Mouse (Mus musculus): ENCODE data around the gene Doc2b. TPM values are rescaled to one million over a fixed set of nuclear protein-coding genes. Genes with fewer than 3 reads are reported as not detected.

Gene Doc2b
- polyA plus RNA-seq, 1 experiment: 0.24 TPM

GRCm38 (mm10) chr11:75775919-75776318 lies 19.9 kb downstream of the Doc2b start:
- 88% methylated on average over 1 of the region's 1 CpGs for WGBS
- H3K4me1 ChIP-seq (replicated peaks; ENCODE audit: control insufficient read depth, insufficient read depth, low read length): no peaks in the 10 kb centered on the region

GRCm38 (mm10) chr11:75772562-75772961 lies 23.3 kb downstream of the Doc2b start:
- Histone ChIP-seq H3K27me3 (ENCODE audit: control insufficient read depth, insufficient read depth, low read length) (no peaks in the 10 kb centered on the region), H3K36me3 (ENCODE audit: control insufficient read depth, insufficient read depth, low read length) (no peaks in the 10 kb centered on the region), H3K4me3 (ENCODE audit: control insufficient read depth, insufficient read depth, low read length) (no peak overlapping the region), H3K27ac (ENCODE audit: control insufficient read depth, insufficient read depth, low read length) (no peak overlapping the region), H3K4me1 (replicated peaks; ENCODE audit: control insufficient read depth, insufficient read depth, low read length) (no peaks in the 10 kb centered on the region; the same call in 1 of the 2 replicates)
- DNase-seq: no peak
- WGBS: 92% methylated on average over 5 of the region's 5 CpGs
- TF ChIP-seq CTCF (IDR thresholded peaks at IDR 0.05; ENCODE audit: borderline replicate concordance, control insufficient read depth, extremely low read depth, insufficient read depth, low read length, poor library complexity) (no peak), POLR2A (IDR thresholded peaks at IDR 0.05; ENCODE audit: control insufficient read depth, extremely low read depth, insufficient read depth, low read length, poor library complexity) (no peak)

More at GRCm38 (mm10) chr11:75775919-75776318, 19.9 kb downstream of the Doc2b start:
- Histone ChIP-seq H3K4me3 (ENCODE audit: control insufficient read depth, insufficient read depth, low read length) (no peak overlapping the region), H3K27ac (ENCODE audit: control insufficient read depth, insufficient read depth, low read length) (no peak overlapping the region), H3K27me3 (ENCODE audit: control insufficient read depth, insufficient read depth, low read length) (no peaks in the 10 kb centered on the region), H3K36me3 (ENCODE audit: control insufficient read depth, insufficient read depth, low read length) (no peaks in the 10 kb centered on the region)
- no peak for DNase-seq
- TF ChIP-seq POLR2A (IDR thresholded peaks at IDR 0.05; ENCODE audit: control insufficient read depth, extremely low read depth, insufficient read depth, low read length, poor library complexity) (no peak), CTCF (IDR thresholded peaks at IDR 0.05; ENCODE audit: borderline replicate concordance, control insufficient read depth, extremely low read depth, insufficient read depth, low read length, poor library complexity) (no peak)

GRCm38 (mm10) chr11:75769206-75769605 lies 26.6 kb downstream of the Doc2b start:
- H3K36me3 ChIP-seq (ENCODE audit: control insufficient read depth, insufficient read depth, low read length): peaks cover 28% of the 10 kb centered on the region
- H3K27me3 ChIP-seq (ENCODE audit: control insufficient read depth, insufficient read depth, low read length): no peaks in the 10 kb centered on the region
- TF ChIP-seq CTCF (IDR thresholded peaks at IDR 0.05; ENCODE audit: borderline replicate concordance, control insufficient read depth, extremely low read depth, insufficient read depth, low read length, poor library complexity) (peak; percentile 46; the same call in 1 of the 2 replicates), POLR2A (IDR thresholded peaks at IDR 0.05; ENCODE audit: control insufficient read depth, extremely low read depth, insufficient read depth, low read length, poor library complexity) (no peak)
- peak; percentile 82 for DNase-seq
- H3K27ac ChIP-seq (ENCODE audit: control insufficient read depth, insufficient read depth, low read length): no peak overlapping the region
- 1% methylated on average over 23 of the region's 23 CpGs for WGBS
- no peaks in the 10 kb centered on the region; the same call in 1 of the 2 replicates for H3K4me1 ChIP-seq (replicated peaks; ENCODE audit: control insufficient read depth, insufficient read depth, low read length)
- H3K4me3 ChIP-seq (ENCODE audit: control insufficient read depth, insufficient read depth, low read length): no peak overlapping the region

- peaks cover 33% of the 10 kb centered on the region for H3K36me3 ChIP-seq (ENCODE audit: control insufficient read depth, insufficient read depth, low read length)
- no peak overlapping the region for H3K4me3 ChIP-seq (ENCODE audit: control insufficient read depth, insufficient read depth, low read length)
- no peak for DNase-seq
- no peak for TF ChIP-seq CTCF (IDR thresholded peaks at IDR 0.05; ENCODE audit: borderline replicate concordance, control insufficient read depth, extremely low read depth, insufficient read depth, low read length, poor library complexity)
- TF ChIP-seq POLR2A (IDR thresholded peaks at IDR 0.05; ENCODE audit: control insufficient read depth, extremely low read depth, insufficient read depth, low read length, poor library complexity): no peak
- no peaks in the 10 kb centered on the region; the same call in 1 of the 2 replicates for H3K4me1 ChIP-seq (replicated peaks; ENCODE audit: control insufficient read depth, insufficient read depth, low read length)
- no peaks in the 10 kb centered on the region for H3K27me3 ChIP-seq (ENCODE audit: control insufficient read depth, insufficient read depth, low read length)
- H3K27ac ChIP-seq (ENCODE audit: control insufficient read depth, insufficient read depth, low read length): no peak overlapping the region
- 86% methylated on average over 6 of the region's 6 CpGs for WGBS
Observed at GRCm38 (mm10) chr11:75768091-75768989, 27.5 kb downstream of the Doc2b start.

- WGBS: 92% methylated on average over 2 of the region's 2 CpGs
- no peak for TF ChIP-seq POLR2A (IDR thresholded peaks at IDR 0.05; ENCODE audit: control insufficient read depth, extremely low read depth, insufficient read depth, low read length, poor library complexity)
- TF ChIP-seq CTCF (IDR thresholded peaks at IDR 0.05; ENCODE audit: borderline replicate concordance, control insufficient read depth, extremely low read depth, insufficient read depth, low read length, poor library complexity): no peak
Observed at GRCm38 (mm10) chr11:75767014-75767413, 28.8 kb downstream of the Doc2b start.

GRCm38 (mm10) chr11:75765161-75765560 lies 30.7 kb downstream of the Doc2b start:
- H3K36me3 ChIP-seq (ENCODE audit: control insufficient read depth, insufficient read depth, low read length): peaks cover 49% of the 10 kb centered on the region

More at GRCm38 (mm10) chr11:75767014-75767413, 28.8 kb downstream of the Doc2b start:
- Histone ChIP-seq H3K27ac (ENCODE audit: control insufficient read depth, insufficient read depth, low read length) (no peak overlapping the region), H3K36me3 (ENCODE audit: control insufficient read depth, insufficient read depth, low read length) (peaks cover 33% of the 10 kb centered on the region), H3K4me3 (ENCODE audit: control insufficient read depth, insufficient read depth, low read length) (no peak overlapping the region), H3K27me3 (ENCODE audit: control insufficient read depth, insufficient read depth, low read length) (no peaks in the 10 kb centered on the region), H3K4me1 (replicated peaks; ENCODE audit: control insufficient read depth, insufficient read depth, low read length) (no peaks in the 10 kb centered on the region; the same call in 1 of the 2 replicates)
- DNase-seq: no peak

More at GRCm38 (mm10) chr11:75765161-75765560, 30.7 kb downstream of the Doc2b start:
- WGBS: 93% methylated on average over 8 of the region's 8 CpGs
- Histone ChIP-seq H3K4me3 (ENCODE audit: control insufficient read depth, insufficient read depth, low read length) (no peak overlapping the region), H3K4me1 (replicated peaks; ENCODE audit: control insufficient read depth, insufficient read depth, low read length) (no peaks in the 10 kb centered on the region; the same call in 1 of the 2 replicates), H3K27ac (ENCODE audit: control insufficient read depth, insufficient read depth, low read length) (no peak overlapping the region), H3K27me3 (ENCODE audit: control insufficient read depth, insufficient read depth, low read length) (no peaks in the 10 kb centered on the region)
- TF ChIP-seq POLR2A (IDR thresholded peaks at IDR 0.05; ENCODE audit: control insufficient read depth, extremely low read depth, insufficient read depth, low read length, poor library complexity) (no peak), CTCF (IDR thresholded peaks at IDR 0.05; ENCODE audit: borderline replicate concordance, control insufficient read depth, extremely low read depth, insufficient read depth, low read length, poor library complexity) (no peak)
- DNase-seq: no peak

Data from thymus, adult 2 months (tissue).